Mouse (Mus musculus) c-Kit-positive CD71-negative TER-119-negative erythroid progenitor cells, embryonic 14.5 days (primary cell): Measurements from ENCODE around the gene Lrit2.

ENCODE experiments used
- DNase-seq: peaks from one replicate; pipeline ENCODE4 v3.0.0-alpha.2; 2013; ENCODE audit warnings: low read depth

Gene Lrit2

DNA sequence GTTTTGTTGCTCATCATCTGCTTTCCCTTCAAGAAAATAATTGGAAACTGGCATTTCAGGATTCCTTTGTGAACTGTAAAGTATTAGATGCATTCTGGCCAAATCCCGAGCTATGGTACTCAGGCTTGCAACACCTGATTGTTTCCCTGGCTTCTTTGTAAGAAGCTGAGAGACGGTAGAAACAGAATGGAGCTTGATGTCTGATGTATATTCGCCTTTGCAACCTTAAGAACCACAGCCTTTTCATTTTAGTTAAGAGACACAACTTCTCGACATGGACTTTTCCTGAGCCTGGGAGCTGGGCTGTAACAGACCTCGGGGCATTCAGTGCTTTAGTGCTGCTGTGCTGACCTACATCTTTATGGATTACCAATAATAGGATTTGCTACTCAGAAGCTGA, at the start of gene Lrit2:
Gene Lrit2, plus strand, starts transcription at position 301 of the 400 bp plus-strand sequence.
- no peak for DNase-seq

GRCm38 (mm10) chr14:37027248-37027933, 40.3 kb upstream of the Lrit2 start:
- no peak for DNase-seq

DNA sequence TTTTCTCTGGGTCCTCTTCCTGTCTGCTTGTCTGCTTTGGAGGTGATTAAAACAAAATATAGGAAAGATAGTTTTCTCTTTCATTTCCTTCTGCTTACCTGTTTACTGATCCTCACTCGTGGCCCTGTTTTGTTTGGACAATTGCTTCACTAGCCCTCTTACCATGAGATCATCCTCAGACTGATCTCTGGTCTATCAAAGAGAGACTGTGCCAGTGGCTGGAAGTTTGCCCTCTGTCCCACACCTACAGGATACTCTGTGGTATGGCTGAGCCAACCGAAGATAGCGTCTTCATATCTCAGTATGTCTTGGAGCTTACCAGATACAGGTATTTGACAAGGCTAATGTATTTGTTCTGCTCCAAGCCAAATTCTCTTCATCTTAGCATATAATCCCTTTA, 39.8 kb upstream of the Lrit2 start:
- DNase-seq = no peak

- no peak for DNase-seq
Observed at GRCm38 (mm10) chr14:37028555-37028954, 39.2 kb upstream of the Lrit2 start.

- DNase-seq = no peak
Observed at GRCm38 (mm10) chr14:37032481-37033104, 35.1 kb upstream of the Lrit2 start.

DNA sequence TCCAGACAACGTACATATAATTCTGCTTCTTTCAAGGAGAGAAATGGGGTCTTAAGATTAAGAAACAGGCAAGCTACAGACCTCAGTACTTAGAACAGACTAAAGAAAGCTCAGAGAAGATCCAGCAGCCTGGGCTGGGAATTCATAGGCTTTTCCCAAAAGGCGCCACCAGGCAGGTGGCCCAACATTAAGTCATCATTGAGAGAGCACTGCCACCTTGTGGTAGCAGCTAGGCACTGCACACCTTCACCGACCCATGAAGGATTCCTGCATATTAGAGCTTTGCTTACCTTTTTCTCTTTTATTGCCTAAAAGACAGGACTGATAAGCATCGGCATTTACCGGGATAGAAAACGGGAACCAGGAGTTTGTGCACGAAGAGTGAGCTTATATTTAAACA, 34.5 kb upstream of the Lrit2 start:
- DNase-seq = peak; percentile 25

GRCm38 (mm10) chr14:37034432-37034831, 33.3 kb upstream of the Lrit2 start:
- no peak for DNase-seq

- DNase-seq = no peak
Observed at GRCm38 (mm10) chr14:37048914-37049410, 18.8 kb upstream of the Lrit2 start, which contains the start of gene Rgr. TSS of gene Rgr (minus strand) at chr14:37048964.

DNA sequence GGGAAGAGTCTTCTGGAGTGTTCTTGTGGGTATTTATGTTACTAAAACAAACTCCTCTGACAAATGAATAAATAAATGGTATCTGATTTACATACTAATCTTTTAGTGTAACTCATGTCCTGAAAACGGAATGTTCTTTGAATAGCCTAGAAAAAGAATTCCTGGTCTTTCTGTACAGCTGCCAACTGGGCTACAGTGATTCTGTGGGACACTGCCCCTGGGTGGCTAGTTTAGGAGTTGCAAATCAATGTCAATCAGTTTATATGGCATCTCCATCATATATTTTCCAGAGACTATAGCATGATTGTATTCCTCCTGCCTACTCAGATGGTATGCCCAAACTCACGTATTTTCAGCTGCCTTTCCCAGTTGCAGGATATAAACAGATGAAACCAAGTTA, 2.9 kb upstream of the Lrit2 start:
- DNase-seq = no peak

DNA sequence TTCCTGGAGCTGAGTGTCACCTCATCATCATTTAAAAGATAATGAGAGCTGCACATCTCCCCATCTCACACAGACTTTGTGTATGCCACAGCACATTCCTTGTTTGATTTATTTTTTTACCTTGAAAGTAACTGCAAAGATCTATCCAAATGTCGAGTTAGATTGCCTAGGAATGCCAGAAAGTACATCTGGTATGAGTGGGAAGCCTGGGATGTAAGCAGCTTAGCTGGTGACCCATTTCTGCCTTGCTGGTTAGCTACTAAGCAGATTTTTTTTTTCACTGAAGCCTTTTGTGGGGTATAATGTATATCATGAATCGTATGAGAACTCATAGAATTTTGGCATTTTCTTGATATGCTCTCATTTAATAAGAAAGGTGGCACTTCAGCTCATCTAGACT, 1.1 kb upstream of the Lrit2 start:
- no peak for DNase-seq

DNA sequence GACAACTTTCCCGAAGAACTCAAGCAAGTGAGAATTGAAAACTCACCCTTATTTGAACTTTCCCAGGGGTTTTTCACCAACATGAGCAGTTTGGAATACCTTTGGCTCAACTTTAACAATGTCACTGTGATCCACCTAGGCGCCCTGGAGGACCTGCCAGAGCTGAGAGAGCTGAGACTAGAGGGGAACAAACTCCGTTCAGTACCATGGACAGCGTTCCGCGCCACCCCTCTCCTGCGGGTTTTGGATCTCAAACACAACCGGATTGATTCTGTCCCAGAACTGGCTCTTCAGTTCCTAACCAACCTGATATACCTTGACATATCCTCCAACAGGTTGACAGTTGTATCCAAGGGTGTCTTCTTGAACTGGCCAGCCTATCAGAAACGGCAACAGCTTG, 787 bp downstream of the Lrit2 start:
- DNase-seq = peak; percentile 17

DNA sequence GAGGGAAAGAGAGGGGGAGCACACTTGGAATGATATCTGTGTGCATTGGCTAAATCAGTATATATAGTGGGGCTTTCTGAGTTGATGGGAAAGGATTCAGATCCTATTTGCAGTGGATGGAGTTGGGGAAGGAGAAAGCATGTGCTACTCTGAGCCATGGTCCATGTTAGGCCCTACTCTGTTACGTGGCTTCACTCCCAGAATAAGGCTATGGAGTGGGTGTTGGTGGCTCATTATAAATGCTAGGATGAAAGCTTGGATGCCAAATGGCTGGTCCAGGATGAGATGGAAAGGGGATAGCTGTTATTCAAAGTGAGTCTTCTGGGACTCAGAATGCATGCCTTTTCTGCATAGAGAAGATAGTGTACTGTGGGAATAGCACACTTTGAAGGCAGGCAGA, 13.0 kb downstream of the Lrit2 start:
- no peak for DNase-seq

DNA sequence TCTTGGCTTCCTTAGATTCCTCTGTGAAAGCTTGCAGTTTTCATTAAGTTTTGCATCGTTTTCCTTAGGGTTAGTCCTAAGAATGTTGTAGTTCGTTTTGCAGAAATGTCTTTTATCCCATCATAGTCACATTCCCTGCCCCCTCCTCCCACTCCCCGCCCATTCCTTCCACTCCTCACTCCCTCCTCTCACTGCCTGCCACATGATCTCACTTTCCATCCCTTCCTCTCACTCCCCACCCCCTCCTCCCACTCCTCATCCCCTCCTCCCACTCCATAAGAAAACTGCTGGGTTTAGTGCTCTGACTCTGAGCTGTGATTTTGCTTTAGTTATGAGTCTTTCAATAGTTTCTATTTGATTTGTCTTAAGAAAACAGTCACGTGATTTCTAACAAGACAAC, 16.0 kb downstream of the Lrit2 start:
- no peak for DNase-seq

DNA sequence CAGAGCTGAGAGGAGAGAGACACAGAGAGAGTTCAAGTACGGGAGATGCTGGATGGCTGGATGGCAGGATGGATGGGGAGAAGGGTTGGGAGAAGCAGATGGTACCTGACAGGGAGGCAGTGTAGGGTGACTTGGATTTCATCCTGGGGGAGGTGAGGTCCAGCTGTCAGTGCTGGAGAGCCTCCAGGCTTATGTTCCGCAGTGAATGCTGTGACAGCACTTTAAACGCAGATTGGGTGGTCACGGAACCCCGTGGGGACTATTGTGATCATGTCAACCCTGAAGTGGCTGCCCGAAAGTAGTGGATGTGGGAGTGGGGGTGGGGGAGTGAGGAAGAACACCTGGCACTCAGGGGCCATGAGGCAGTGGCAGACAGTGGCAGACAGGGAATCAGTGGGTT, 26.7 kb downstream of the Lrit2 start:
- DNase-seq = no peak

- DNase-seq = no peak
Observed at GRCm38 (mm10) chr14:37095556-37095955, 27.8 kb downstream of the Lrit2 start.

DNA sequence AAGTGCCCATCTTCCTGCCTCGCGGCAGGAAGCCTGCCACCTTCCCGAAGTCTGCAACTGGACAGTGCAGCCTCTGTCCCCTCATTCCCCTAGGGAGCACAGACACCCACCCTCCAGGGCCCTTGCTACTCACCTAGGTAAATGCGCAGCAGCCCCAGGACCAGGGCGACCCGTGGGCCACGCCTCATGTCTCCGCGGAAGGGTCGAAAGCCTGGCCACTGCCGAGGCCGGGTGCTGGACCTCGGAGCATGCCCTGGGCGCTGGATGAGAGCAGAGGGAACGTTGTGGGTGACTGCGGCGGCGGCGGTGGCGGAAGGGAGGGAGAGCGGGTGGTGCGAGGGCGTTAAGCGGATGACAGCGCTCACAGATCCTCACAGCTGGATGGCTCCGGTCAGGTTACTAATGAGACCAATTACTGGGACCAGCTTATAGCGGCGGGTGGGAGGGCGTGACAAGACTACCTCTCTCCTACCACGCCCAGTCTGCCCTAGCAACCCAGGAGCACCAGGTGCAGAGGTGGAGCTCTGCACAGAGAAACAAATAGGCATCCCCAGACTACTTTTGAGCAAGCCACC, 30.3 kb downstream of the Lrit2 start, which contains the start of gene Cdhr1:
Gene Cdhr1, minus strand, starts transcription at position 392 of the 575 bp plus-strand sequence.
- DNase-seq = no peak

DNA sequence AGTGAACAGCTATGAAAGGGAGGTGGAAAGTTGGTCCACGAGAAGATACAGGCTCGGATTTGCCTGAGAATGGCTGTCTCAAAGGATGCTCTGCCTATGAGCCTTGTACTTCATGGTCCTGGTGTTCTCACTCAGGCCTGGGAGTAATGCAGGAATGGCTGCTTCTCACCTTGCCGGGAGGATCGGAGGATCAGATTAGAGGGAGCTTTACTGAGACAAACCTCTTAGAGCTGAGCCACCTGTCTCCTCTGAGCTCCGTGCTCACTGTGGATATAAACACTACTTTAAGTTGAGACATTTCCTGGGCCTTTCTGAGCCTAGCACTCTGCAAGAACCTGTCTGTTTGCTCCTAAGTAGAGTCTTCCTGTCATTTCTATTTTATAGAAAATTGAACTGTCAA, 33.8 kb downstream of the Lrit2 start:
- DNase-seq = no peak

DNA sequence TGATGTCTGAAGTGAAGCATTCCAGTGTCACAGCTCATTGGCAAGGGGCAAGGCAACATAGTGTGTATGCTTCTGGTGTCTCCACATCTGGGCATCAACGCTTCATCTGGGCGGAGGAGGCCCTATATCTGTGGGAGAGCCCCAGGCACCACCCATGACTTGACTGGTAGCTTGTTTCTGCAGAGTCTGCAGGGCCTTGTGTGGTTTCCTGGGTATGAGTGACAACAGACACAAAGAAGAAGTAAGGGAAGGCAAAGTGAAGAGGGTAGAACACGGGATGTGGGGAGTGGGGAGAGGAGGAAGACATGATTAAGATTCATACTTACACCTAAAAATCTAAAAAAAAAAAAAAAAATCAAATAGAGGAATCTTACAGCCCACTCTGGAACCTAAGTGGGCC, 34.8 kb downstream of the Lrit2 start:
- DNase-seq = no peak

DNA sequence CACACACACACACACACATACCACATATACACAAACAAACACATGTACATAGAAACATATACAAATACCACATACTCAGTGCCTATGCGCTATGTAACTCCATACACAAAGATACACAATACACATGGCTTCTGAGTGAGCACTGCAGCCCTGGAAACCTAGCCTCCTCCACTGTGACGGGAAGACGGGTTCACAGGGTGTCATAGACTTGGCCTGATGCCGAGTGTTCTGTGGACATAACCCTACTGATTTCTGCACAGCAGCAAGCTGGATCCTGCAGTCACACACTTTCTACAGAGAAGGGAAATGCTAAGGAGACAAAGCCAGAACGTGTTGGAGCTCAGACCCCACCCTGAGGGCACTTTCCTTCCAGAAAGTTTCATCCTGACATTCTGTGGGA, 37.0 kb downstream of the Lrit2 start:
- DNase-seq = no peak

- DNase-seq = no peak
Observed at GRCm38 (mm10) chr14:37105846-37106245, 38.1 kb downstream of the Lrit2 start.

DNA sequence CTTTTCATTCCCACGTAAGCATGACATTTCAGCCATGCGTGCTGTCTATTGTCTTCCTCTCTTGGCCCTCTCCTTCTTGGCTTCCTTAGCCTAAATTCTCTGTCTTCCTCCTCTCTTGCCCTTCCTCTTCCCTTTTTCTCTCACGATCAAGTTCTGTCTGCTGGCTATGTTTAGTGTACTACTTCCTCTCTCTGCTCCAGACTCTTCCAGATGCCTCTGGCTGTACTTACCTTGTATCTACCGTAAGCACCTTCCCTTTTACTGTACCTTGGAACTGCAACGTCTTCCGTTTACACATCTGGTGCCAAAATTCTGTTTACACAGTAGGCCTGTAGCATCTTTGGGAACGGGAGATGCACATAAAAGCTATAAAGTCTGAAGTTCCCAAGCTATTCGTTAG, 41.7 kb downstream of the Lrit2 start:
- DNase-seq = no peak

DNA sequence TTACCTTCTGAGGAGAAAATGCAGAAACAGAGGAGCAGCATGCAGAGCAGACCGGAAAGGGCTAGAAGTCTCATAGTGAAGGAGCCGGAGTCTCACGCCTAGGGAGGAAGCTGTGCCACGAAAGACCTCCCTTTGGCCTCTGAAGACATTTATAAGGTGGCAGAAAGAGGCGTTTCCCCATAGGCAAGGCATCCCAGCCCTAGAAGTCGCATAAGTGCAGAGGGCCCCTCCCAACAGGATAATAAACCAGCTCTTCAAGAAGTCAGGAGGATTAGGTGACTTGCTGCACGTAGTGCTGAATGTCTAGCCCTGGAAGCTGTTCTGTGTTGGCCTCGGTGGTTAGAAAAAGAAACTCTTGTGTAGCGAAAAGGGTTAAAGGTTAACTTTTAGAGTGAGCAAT, 42.2 kb downstream of the Lrit2 start:
- DNase-seq = no peak

DNA sequence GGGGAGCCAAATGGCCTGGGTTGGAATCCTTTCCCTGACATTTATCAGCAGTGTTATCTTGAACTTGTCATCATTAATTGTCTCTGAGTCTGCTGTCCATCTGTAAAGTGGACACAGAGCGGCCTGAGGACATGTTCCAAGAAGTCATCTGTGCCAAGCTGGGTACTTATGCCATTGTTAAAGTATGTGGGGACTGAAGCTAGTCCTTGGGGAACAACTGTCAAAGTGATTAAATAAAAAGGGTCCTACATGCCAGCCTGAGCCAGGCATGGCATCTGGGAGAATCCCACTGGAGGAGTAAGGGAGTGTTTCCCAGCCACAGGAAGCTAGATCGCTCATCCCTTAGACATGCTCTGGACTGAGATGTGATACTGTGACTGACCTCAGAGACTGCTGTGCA, 42.7 kb downstream of the Lrit2 start:
- no peak for DNase-seq
